Mouse (Mus musculus) heart, postnatal 25 days (tissue): ENCODE data around the gene Gm20715. TPM values are rescaled to one million over a fixed set of nuclear protein-coding genes. Genes with fewer than 3 reads are reported as not detected.
"Not testable (repeated sequence)": the region's sequence is repeated elsewhere in the genome, so short reads cannot be mapped to it uniquely, and the experiment has no call there.

ENCODE experiments used
- DNase-seq: peaks from one replicate; pipeline ENCODE4 v3.0.0; 2022; ENCODE audit warnings: low spot score
- intact Hi-C: fragments of 180-260 bp; cut with DNase I; formaldehyde crosslinking; loops from one replicate; pipeline ENCODE4 v1.15.1; 2025
- total RNA-seq, 2 experiments: library from RNA; stranded (reverse); gene quantifications; 2 replicates each; pipeline ENCODE4 v1.2.3; 2021

The Gm20715 gene
- total RNA-seq = not detected

GRCm38 (mm10) chr7:6410043-6410442 is at the start of gene Gm20715:
TSS of gene Gm20715 (plus strand) at chr7:6410277.
- peak; percentile 73 for DNase-seq
- intact Hi-C loops = loop anchor here (10.0 kb wide), 1 partner anchor 125 kb away; the partner anchor contains the start of gene Zfp667

DNA sequence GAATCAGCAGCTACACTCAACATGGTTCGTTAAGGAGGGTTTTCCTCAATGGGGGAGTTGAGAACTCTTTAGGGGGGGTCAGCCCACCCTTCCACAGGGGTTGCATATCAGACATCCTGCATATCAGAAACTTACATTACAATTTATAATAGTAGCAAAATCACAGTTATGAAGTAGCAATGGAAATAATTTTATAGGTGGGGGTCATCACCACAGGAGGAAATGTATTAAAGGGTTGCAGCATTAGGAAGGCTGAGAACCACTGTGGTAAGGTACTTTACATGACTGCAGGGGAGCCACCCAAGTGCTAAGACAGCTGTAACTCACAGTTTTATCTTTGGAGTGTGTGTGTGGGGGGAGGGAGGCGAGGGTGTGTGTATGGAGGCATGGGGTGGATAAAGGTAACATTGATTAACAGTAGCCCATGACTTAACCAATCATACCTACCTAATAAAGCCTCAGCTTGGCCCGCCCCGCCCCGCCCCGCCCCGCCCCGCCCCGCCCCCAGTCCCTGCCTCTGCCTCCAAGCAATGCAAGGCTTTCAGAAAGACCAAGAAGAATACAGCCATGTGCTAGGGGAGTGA is 49.5 kb upstream of the Gm20715 start:
- DNase-seq = no peak
- intact Hi-C loops = loop anchor here (2.0 to 10.0 kb wide), 4 partner anchors 206 to 924 kb away; partner anchors contain the start of gene Zfp787

- DNase-seq = no peak
- intact Hi-C loops = loop anchor here (2.0 to 10.0 kb wide), 4 partner anchors 207 to 923 kb away; partner anchors contain the start of gene Zfp787
Observed at GRCm38 (mm10) chr7:6361756-6362155, 48.3 kb upstream of the Gm20715 start.

- peak; percentile 94 for DNase-seq
- intact Hi-C loops = loop anchor here (10.0 kb wide), 3 partner anchors 208 to 922 kb away; partner anchors contain the start of gene Zfp787
Observed at GRCm38 (mm10) chr7:6362268-6363046, 47.6 kb upstream of the Gm20715 start.

GRCm38 (mm10) chr7:6363047-6363488 is 47.0 kb upstream of the Gm20715 start, which contains the start of gene Zfp78:
TSS of gene Zfp78 (plus strand) at chr7:6363280.
- intact Hi-C loops = loop anchor here (10.0 kb wide), 3 partner anchors 208 to 922 kb away; partner anchors contain the start of gene Zfp787
- DNase-seq = peak; percentile 65

DNA sequence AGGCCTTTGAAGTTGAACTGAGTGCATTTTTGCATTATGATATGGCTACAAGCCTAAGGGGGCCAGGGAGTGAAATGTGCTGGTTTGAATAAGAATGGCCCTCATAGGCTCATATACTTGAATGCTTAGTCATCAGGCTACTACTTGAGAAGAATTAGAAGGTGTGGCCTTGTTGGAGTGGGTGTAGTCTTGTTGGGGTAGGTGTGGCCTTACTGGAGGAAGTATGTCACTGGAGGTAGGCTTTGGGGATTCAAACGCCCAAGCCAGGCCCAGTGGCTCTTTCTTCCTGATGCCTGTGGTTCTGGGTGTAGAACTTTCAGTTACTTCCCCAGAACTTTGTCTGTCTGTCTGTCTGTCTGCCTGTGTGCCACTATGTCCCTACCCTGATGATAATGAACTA is 45.3 kb upstream of the Gm20715 start:
- DNase-seq = no peak
- intact Hi-C loops = loop anchor here (1.0 to 10.0 kb wide), 5 partner anchors 18 to 920 kb away; partner anchors contain the start of genes Zfp28 and Zfp787

- intact Hi-C loops = loop anchor here (10.0 kb wide), 3 partner anchors 212 to 918 kb away; partner anchors contain the start of gene Zfp787
- no peak for DNase-seq
Observed at GRCm38 (mm10) chr7:6367185-6367584, 42.9 kb upstream of the Gm20715 start.

- intact Hi-C loops = loop anchor here (10.0 kb wide), 3 partner anchors 213 to 917 kb away; partner anchors contain the start of gene Zfp787
Observed at GRCm38 (mm10) chr7:6368146-6368545, 41.9 kb upstream of the Gm20715 start.

DNA sequence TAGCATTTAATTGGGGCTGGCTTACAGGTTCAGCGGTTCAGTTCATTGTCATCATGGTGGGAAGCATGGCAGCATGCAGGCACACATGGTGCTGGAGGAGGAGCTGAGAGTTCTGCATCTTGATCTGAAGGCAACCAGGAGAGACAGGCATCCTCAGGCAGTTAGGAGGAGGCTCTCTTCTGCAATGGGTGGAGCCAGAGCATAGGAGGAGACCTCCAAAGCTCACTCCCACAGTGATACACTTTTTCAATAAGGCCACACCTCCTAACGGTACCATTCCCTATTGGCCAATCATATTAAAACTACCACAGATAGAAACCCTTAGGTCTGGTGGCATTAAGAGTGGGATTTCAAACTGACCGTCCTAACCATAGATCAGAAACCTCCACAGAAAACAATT is 40.6 kb upstream of the Gm20715 start:
- DNase-seq = no peak
- intact Hi-C loops = loop anchor here (10.0 kb wide), 3 partner anchors 215 to 915 kb away; partner anchors contain the start of gene Zfp787

More at GRCm38 (mm10) chr7:6368146-6368545, 41.9 kb upstream of the Gm20715 start:
- DNase-seq = not testable (repeated sequence)

GRCm38 (mm10) chr7:6372993-6373392 is 37.1 kb upstream of the Gm20715 start:
- DNase-seq = no peak
- intact Hi-C loops = no loop called here

GRCm38 (mm10) chr7:6378441-6378840 is 31.6 kb upstream of the Gm20715 start:
- intact Hi-C loops = no loop called here
- no peak for DNase-seq

DNA sequence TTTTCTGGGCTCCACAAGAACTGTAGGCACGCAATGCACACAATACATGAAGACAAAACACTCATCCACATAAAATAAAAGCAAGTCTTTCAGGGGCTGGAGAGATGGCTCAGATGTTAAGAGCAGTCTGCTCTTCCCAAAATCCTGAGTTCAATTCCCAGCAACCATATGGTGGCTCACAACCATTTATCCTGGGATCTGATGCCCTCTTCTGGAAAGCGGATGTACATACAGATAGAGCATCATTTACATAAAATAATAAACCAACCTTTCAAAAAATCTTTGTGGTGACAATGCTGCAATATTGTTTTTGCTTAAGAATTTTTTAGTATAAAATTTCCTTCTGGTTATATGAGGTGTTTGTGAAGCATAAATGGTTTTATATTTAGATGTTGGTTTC is 28.6 kb upstream of the Gm20715 start:
- no peak for DNase-seq
- intact Hi-C loops = loop anchor here (10.0 kb wide), 1 partner anchor 97 kb away; the partner anchor contains the start of gene Zfp667

GRCm38 (mm10) chr7:6383044-6383455 is 27.0 kb upstream of the Gm20715 start, which contains the start of gene Zfp28:
TSS of gene Zfp28 (plus strand) at chr7:6383295.
- intact Hi-C loops = loop anchor here (2.0 to 10.0 kb wide), 2 partner anchors 18 to 98 kb away; partner anchors contain the start of gene Zfp667

DNA sequence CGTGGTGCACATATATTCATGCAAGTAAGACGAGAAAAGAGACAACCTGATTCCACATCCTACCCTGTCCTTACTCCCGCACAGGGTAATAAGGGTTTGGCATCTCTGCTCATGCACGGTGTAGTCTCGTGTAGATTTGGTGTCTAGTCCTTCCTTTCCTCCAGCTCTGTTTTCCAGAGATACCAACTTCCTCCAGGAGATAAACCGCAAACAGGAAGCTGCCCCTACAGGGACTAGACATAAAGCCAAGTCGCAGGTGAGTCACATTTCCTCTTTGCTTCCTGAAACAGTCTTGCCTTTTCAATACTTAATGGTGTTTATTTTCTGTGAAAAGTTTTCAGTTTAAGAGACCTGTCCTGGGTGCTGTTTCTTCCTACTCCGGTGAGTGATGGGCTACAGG is 26.1 kb upstream of the Gm20715 start:
- no peak for DNase-seq
- intact Hi-C loops = loop anchor here (10.0 kb wide), 1 partner anchor 99 kb away; the partner anchor contains the start of gene Zfp667

More at GRCm38 (mm10) chr7:6383044-6383455, 27.0 kb upstream of the Gm20715 start, which contains the start of gene Zfp28:
- DNase-seq = peak; percentile 81

DNA sequence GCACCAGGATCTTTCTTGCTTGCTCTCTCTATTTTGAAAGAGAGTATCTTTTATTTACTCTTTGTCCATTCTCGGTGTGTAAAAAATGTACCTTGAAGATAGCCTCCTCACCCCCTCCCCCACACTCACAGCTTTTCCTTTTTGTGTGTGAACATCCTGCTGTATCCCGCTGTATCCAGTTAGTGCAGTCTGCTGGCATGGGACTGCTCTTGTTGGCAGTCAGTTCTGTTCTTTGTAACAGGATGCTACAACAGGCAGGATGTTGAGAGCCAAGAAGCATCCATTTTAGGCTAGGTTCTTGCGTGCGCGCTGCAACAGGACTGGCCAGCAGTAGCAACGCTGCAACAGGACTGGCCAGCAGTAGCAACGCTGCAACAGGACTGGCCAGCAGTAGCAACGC is 23.1 kb upstream of the Gm20715 start:
- no peak for DNase-seq
- intact Hi-C loops = loop anchor here (10.0 kb wide), 1 partner anchor 102 kb away; the partner anchor contains the start of gene Zfp667

DNA sequence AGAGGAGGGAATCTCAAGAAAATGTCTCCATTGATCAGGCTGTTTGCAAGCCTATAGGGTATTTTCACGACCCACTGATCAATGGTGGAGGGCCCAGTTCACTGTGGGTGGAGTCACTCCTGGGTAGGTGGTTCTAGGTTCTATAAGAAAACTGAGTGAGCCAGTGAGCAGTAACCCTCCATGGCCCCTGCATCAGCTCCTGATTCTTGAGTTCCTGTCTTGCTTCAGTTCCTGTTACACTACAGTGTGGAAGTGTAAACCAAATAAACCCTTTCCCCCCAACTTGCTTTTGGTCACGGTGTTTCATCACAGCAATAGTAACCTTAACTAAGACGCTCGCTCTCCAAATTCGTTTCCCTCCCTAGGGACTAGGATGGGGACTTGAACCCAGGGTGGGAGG is 21.1 kb upstream of the Gm20715 start:
- no peak for DNase-seq
- intact Hi-C loops = loop anchor here (10.0 kb wide), 1 partner anchor 104 kb away; the partner anchor contains the start of gene Zfp667

DNA sequence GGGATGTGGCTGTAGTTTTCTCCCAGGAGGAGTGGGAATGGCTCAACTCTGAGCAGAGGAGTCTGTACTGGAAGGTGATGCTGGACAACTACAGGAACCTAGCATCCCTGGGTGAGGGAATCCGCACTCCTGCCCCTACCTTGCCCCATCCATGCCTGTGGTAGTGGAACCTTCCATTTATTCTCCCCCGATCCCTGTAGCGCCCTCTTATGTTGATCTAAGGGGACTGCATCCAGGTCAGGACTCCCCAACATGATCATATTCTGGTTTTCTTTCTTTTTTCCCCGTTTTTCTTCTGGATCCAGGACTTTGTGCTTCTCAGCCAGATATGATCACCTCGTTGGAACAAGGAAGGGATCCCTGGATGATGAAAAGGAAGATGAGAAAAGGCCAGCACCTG is 20.6 kb upstream of the Gm20715 start:
- intact Hi-C loops = loop anchor here (10.0 kb wide), 1 partner anchor 105 kb away; the partner anchor contains the start of gene Zfp667
- DNase-seq = no peak

GRCm38 (mm10) chr7:6397996-6398975 is 11.8 kb upstream of the Gm20715 start, which contains the start of gene Smim17:
TSS of gene Smim17 (plus strand) at chr7:6398715.
- intact Hi-C loops = no loop called here
- DNase-seq = peak; percentile 2
